Mouse (Mus musculus): ENCODE measurements around the gene Tex33. TPM values are rescaled to one million over a fixed set of nuclear protein-coding genes. Genes with fewer than 3 reads are reported as not detected.

Gene Tex33
- total and polyA plus RNA-seq, 3 experiments = 4.3 to 4.7 TPM; not detected in 1

GRCm38 (mm10) chr15:78390855-78391254 is 4.9 kb downstream of the Tex33 start:
- Histone ChIP-seq H3K79me2 (ENCODE audit: control insufficient read depth, insufficient read depth, low read length, poor library complexity) (no peaks in the 10 kb centered on the region), H3K9ac (ENCODE audit: control insufficient read depth, low read depth, low read length, poor library complexity, severe bottlenecking) (no peak overlapping the region), H3K27me3 (ENCODE audit: control insufficient read depth in 1 of 2, insufficient read depth in 2 of 2, low read length in 2 of 2) (peaks cover 10 to 15% of the 10 kb centered on the region in 2 experiments), H3K27ac (ENCODE audit: control insufficient read depth, low read depth, low read length) (no peak overlapping the region), H3K9me3 (replicated peaks; ENCODE audit: insufficient read depth, low read length) (no peaks in the 10 kb centered on the region), H3K4me3 (ENCODE audit: control insufficient read depth in 1 of 2, insufficient read depth in 1 of 2, low read depth in 2 of 2, low read length in 2 of 2) (no peak overlapping the region), H3K36me3 (ENCODE audit: control insufficient read depth in 1 of 2, insufficient read depth in 2 of 2, low read length in 2 of 2) (no peaks in the 10 kb centered on the region), H3K4me1 (ENCODE audit: control insufficient read depth in 1 of 2, insufficient read depth in 2 of 2, low read length in 2 of 2) (no peaks in the 10 kb centered on the region)
- no peak for DNase-seq (ENCODE audit: low read depth, low spot score)
- TF ChIP-seq SMC3 (IDR thresholded peaks at IDR 0.05; ENCODE audit: low read depth, low read length) (no peak), SIN3A (IDR thresholded peaks at IDR 0.05; ENCODE audit: low read length) (no peak), NRF1 (IDR thresholded peaks at IDR 0.05; ENCODE audit: insufficient read depth, low read depth, low read length, poor library complexity, severe bottlenecking) (no peak), UBTF (IDR thresholded peaks at IDR 0.05; ENCODE audit: borderline replicate concordance, insufficient read depth, low read depth, low read length) (no peak), POLR2AphosphoS2 (IDR thresholded peaks at IDR 0.05; ENCODE audit: low read length) (no peak), HCFC1 (IDR thresholded peaks at IDR 0.05; ENCODE audit: low read depth, low read length) (no peak), ZC3H11A (IDR thresholded peaks at IDR 0.05; ENCODE audit: low read depth, low read length) (no peak), KAT2A (conservative IDR thresholded peaks at IDR 0.05; ENCODE audit: low read depth, low read length) (no peak), BHLHE40 (IDR thresholded peaks at IDR 0.05; ENCODE audit: borderline replicate concordance, low read depth, low read length) (no peak), E2F4 (IDR thresholded peaks at IDR 0.05; ENCODE audit: borderline replicate concordance, low read depth, low read length) (no peak), MYB (IDR thresholded peaks at IDR 0.05; ENCODE audit: low read depth, low read length) (no peak), ELF1 (IDR thresholded peaks at IDR 0.05; ENCODE audit: low read depth, low read length) (no peak), CHD2 (IDR thresholded peaks at IDR 0.05; ENCODE audit: low read length) (no peak), JUND (IDR thresholded peaks at IDR 0.05; ENCODE audit: low read depth, low read length) (no peak), EP300 (IDR thresholded peaks at IDR 0.05; ENCODE audit: low read depth in 1 of 2, low read length in 2 of 2) (no peak), NELFE (IDR thresholded peaks at IDR 0.05; ENCODE audit: low read depth, low read length) (no peak), ZMIZ1 (IDR thresholded peaks at IDR 0.05; ENCODE audit: low read depth, low read length) (no peak), MAX (IDR thresholded peaks at IDR 0.05; ENCODE audit: low read length) (no peak), POLR2AphosphoS5 (IDR thresholded peaks at IDR 0.05; ENCODE audit: borderline replicate concordance, low read depth, low read length) (no peak)

DNA sequence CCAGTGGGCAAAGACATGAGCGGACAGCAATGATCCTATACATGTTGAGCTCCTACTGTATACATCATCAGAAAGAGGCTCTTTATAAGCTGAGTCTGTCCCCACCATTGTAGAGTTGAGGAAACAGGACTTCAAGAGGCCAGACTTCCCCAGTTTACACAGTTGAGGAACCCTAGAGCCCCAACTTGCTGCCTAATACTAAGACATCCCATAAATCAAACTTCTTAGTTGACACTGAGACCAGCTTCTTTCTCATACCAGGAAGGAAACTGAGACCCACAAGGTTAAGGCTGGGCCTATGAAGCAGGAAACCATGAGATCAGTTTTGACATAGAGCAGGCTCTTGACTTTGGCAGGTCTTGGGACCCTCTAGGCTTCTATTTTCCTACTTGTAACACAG is 10.1 kb downstream of the Tex33 start:
- Histone ChIP-seq H3K9ac (ENCODE audit: control insufficient read depth, low read depth, low read length, poor library complexity, severe bottlenecking) (no peak overlapping the region), H3K79me2 (ENCODE audit: control insufficient read depth, insufficient read depth, low read length, poor library complexity) (no peaks in the 10 kb centered on the region), H3K9me3 (replicated peaks; ENCODE audit: insufficient read depth, low read length) (no peaks in the 10 kb centered on the region), H3K36me3 (ENCODE audit: control insufficient read depth in 1 of 2, insufficient read depth in 2 of 2, low read length in 2 of 2) (no peaks in the 10 kb centered on the region), H3K27ac (ENCODE audit: control insufficient read depth, low read depth, low read length) (no peak overlapping the region), H3K4me3 (ENCODE audit: control insufficient read depth in 1 of 2, insufficient read depth in 1 of 2, low read depth in 2 of 2, low read length in 2 of 2) (no peak overlapping the region), H3K4me1 (ENCODE audit: control insufficient read depth in 1 of 2, insufficient read depth in 2 of 2, low read length in 2 of 2) (peaks cover 0 to 11% of the 10 kb centered on the region in 2 experiments; a peak in 2 of 4 replicates), H3K27me3 (ENCODE audit: control insufficient read depth in 1 of 2, insufficient read depth in 2 of 2, low read length in 2 of 2) (no peaks in the 10 kb centered on the region)
- DNase-seq (ENCODE audit: low read depth, low spot score) = no peak
- no peak for TF ChIP-seq TBP (IDR thresholded peaks at IDR 0.05; ENCODE audit: low read depth, low read length)
- no peak for TF ChIP-seq USF2 (IDR thresholded peaks at IDR 0.05; ENCODE audit: borderline replicate concordance in 1 of 2, insufficient read depth in 1 of 2, low read depth in 1 of 2, low read length in 2 of 2)
- TF ChIP-seq USF1 (IDR thresholded peaks at IDR 0.05; ENCODE audit: low read depth, low read length) = no peak
- TF ChIP-seq POLR2AphosphoS5 (IDR thresholded peaks at IDR 0.05; ENCODE audit: borderline replicate concordance, low read depth, low read length) = no peak
- no peak for TF ChIP-seq POLR2A (IDR thresholded peaks at IDR 0.05; ENCODE audit: control insufficient read depth in 1 of 2, insufficient read depth in 1 of 2, low read depth in 1 of 2, low read length in 2 of 2, poor library complexity in 1 of 2)
- no peak for TF ChIP-seq SMC3 (IDR thresholded peaks at IDR 0.05; ENCODE audit: low read depth, low read length)
- no peak for TF ChIP-seq MAZ (IDR thresholded peaks at IDR 0.05; ENCODE audit: low read depth, low read length)
- no peak for TF ChIP-seq NRF1 (IDR thresholded peaks at IDR 0.05; ENCODE audit: insufficient read depth, low read depth, low read length, poor library complexity, severe bottlenecking)
- no peak for TF ChIP-seq BHLHE40 (IDR thresholded peaks at IDR 0.05; ENCODE audit: borderline replicate concordance, low read depth, low read length)
- TF ChIP-seq SIN3A (IDR thresholded peaks at IDR 0.05; ENCODE audit: low read length) = no peak
- TF ChIP-seq ELF1 (IDR thresholded peaks at IDR 0.05; ENCODE audit: low read depth, low read length) = no peak
- no peak for TF ChIP-seq ZC3H11A (IDR thresholded peaks at IDR 0.05; ENCODE audit: low read depth, low read length)
- no peak for TF ChIP-seq JUND (IDR thresholded peaks at IDR 0.05; ENCODE audit: low read depth, low read length)
- no peak for TF ChIP-seq MAFK (IDR thresholded peaks at IDR 0.05; ENCODE audit: borderline replicate concordance, low read depth, low read length)
- no peak for TF ChIP-seq TAL1 (IDR thresholded peaks at IDR 0.05; ENCODE audit: low read length)
- no peak for TF ChIP-seq ZMIZ1 (IDR thresholded peaks at IDR 0.05; ENCODE audit: low read depth, low read length)
- TF ChIP-seq UBTF (IDR thresholded peaks at IDR 0.05; ENCODE audit: borderline replicate concordance, insufficient read depth, low read depth, low read length) = no peak
- TF ChIP-seq POLR2AphosphoS2 (IDR thresholded peaks at IDR 0.05; ENCODE audit: low read length) = no peak
- TF ChIP-seq ZKSCAN1 (IDR thresholded peaks at IDR 0.05; ENCODE audit: low read depth, low read length) = no peak
- no peak for TF ChIP-seq MAX (IDR thresholded peaks at IDR 0.05; ENCODE audit: low read length)

Data from MEL (cell line).